Mouse (Mus musculus) ES-E14 (cell line): ENCODE data around the gene Nmt2. TPM values are rescaled to one million over a fixed set of nuclear protein-coding genes. Genes with fewer than 3 reads are reported as not detected.

Experiments used
- DNase-seq: peaks from one replicate; pipeline ENCODE4 v3.0.0-alpha.2; 2013; ENCODE audit warnings: low read depth, low spot score
- H3K27ac ChIP-seq: 2 replicates; pipeline ENCODE4 v1.5.1; 2012; ENCODE audit warnings: low read depth, mild to moderate bottlenecking, low read length, moderate library complexity, mixed read lengths; ENCODE audit not compliant: poor library complexity, insufficient read depth, severe bottlenecking
- H3K36me3 ChIP-seq: 2 replicates; pipeline ENCODE4 v1.6.1; 2012; ENCODE audit warnings: mild to moderate bottlenecking, low read length, moderate library complexity, mixed read lengths; ENCODE audit not compliant: control insufficient read depth, poor library complexity, insufficient read depth, severe bottlenecking
- H3K4me1 ChIP-seq, 2 experiments: fragments of 150-350 bp in 1 of 2; sonication (generic) in 1 of 2; 2 replicates each; pipeline ENCODE4 v1.6.1; 2012; ENCODE audit warnings: low read length in 2 of 2, mild to moderate bottlenecking in 1 of 2, mixed read lengths in 1 of 2; ENCODE audit not compliant: control insufficient read depth in 2 of 2, insufficient read depth in 2 of 2, poor library complexity in 1 of 2
- H3K4me3 ChIP-seq, 2 experiments: fragments of 150-350 bp in 1 of 2; sonication (generic) in 1 of 2; 2 replicates each; pipeline ENCODE4 v1.5.1; 2012; ENCODE audit warnings: low read length in 2 of 2, low read depth in 1 of 2, mild to moderate bottlenecking in 1 of 2, mixed read lengths in 1 of 2; ENCODE audit not compliant: insufficient read depth in 1 of 2, poor library complexity in 1 of 2, severe bottlenecking in 1 of 2
- H3K9ac ChIP-seq: 2 replicates; pipeline ENCODE4 v1.6.1; 2012; ENCODE audit warnings: low read depth, mild to moderate bottlenecking, low read length, mixed read lengths; ENCODE audit not compliant: poor library complexity, insufficient read depth, severe bottlenecking
- H3K9me3 ChIP-seq: fragments of 150-350 bp; sonication (generic); 2 replicates; pipeline ENCODE4 v1.6.1; 2012; ENCODE audit warnings: low read depth, mild to moderate bottlenecking, low read length; ENCODE audit not compliant: control insufficient read depth, insufficient read depth
- CHD2 ChIP-seq: IDR thresholded peaks from 2 replicates; pipeline ENCODE4 v1.6.1; 2014; ENCODE audit warnings: mild to moderate bottlenecking, low read depth, low read length, inconsistent platforms
- HCFC1 ChIP-seq: IDR thresholded peaks from 2 replicates; pipeline ENCODE4 v1.6.1; 2012; ENCODE audit warnings: low read length, inconsistent platforms, borderline replicate concordance; ENCODE audit not compliant: insufficient read depth
- MAFK ChIP-seq: IDR thresholded peaks from 2 replicates; pipeline ENCODE4 v1.6.1; 2014; ENCODE audit warnings: mild to moderate bottlenecking, low read depth, low read length, inconsistent platforms; ENCODE audit not compliant: insufficient read depth
- ZC3H11A ChIP-seq: IDR thresholded peaks from 2 replicates; pipeline ENCODE4 v1.6.1; 2012; ENCODE audit warnings: low read depth, mild to moderate bottlenecking, inconsistent platforms, low read length, borderline replicate concordance
- ZNF384 ChIP-seq: IDR thresholded peaks from 2 replicates; pipeline ENCODE4 v1.6.1; 2012; ENCODE audit warnings: low read depth, low read length, inconsistent platforms
- in situ Hi-C, 2 experiments: fragments of 600-800 bp; cut with MboI; formaldehyde crosslinking; loops; one replicate each; pipeline ENCODE4 v1.15.1; 2025; ENCODE audit warnings: low sequenced_read_pairs in 2 of 2, inconsistent platforms in 1 of 2; ENCODE audit not compliant: unreplicated experiment in 2 of 2
- total RNA-seq: library from RNA; depleted of rRNA; stranded (reverse); fragments of 300-350 nt; gene quantifications from 2 replicates; pipeline ENCODE4 v1.2.3, GENCODE M21; 2012

The Nmt2 gene
- total RNA-seq, 1 experiment, result 34.1 TPM

GRCm38 (mm10) chr2:3285709-3286108, 1.7 kb downstream of the Nmt2 start:
- H3K27ac ChIP-seq, result no peak overlapping the region
- TF ChIP-seq CHD2 (no peak), MAFK (no peak), ZNF384 (no peak), ZC3H11A (no peak), HCFC1 (no peak)
- DNase-seq, result no peak
- no peaks in the 10 kb centered on the region for H3K9me3 ChIP-seq
- no peaks in the 10 kb centered on the region; the same call in 1 of the 2 replicates for H3K36me3 ChIP-seq
- peaks cover 0 to 6% of the 10 kb centered on the region in 2 experiments; a peak in 3 of 4 replicates for H3K4me1 ChIP-seq
- H3K9ac ChIP-seq, result no peak overlapping the region
- peak overlapping the region in 1 of 2 experiments; percentile 77; a peak in 1 of 4 replicates for H3K4me3 ChIP-seq
- in situ Hi-C loops, result no loop called here

- Histone ChIP-seq H3K4me3 (no peak overlapping the region), H3K9ac (no peak overlapping the region), H3K9me3 (no peaks in the 10 kb centered on the region), H3K36me3 (no peaks in the 10 kb centered on the region; the same call in 1 of the 2 replicates), H3K27ac (no peak overlapping the region), H3K4me1 (peaks cover 0 to 6% of the 10 kb centered on the region in 2 experiments; a peak in 3 of 4 replicates)
- TF ChIP-seq ZC3H11A (no peak), CHD2 (no peak), HCFC1 (no peak), MAFK (no peak), ZNF384 (no peak)
- in situ Hi-C loops, result no loop called here
- DNase-seq, result no peak
Measured at GRCm38 (mm10) chr2:3286243-3286642, 2.2 kb downstream of the Nmt2 start.

DNA sequence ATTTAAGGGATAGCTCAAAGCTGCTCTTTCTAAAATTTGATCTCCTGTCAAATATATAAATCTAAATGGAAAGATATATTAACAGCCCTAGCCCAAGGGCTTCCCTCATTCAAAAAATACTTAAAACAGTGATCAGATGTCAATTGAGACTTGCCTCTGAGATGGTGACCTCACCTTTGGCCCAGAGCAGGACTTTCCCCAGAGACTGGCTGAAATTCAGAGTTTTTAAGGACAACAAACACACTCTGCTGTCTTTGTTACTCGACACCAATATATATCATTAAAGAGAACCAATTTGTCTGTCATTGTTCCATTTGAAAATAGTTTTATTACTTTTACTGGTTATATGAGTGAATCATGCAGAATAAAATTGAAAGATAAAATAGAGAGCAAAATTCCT, 5.6 kb downstream of the Nmt2 start:
- no peak overlapping the region for H3K4me3 ChIP-seq
- no peak overlapping the region for H3K9ac ChIP-seq
- TF ChIP-seq ZNF384 (no peak), ZC3H11A (no peak), HCFC1 (no peak), CHD2 (no peak), MAFK (no peak)
- no peaks in the 10 kb centered on the region for H3K9me3 ChIP-seq
- in situ Hi-C loops, result no loop called here
- no peak for DNase-seq
- no peak overlapping the region for H3K27ac ChIP-seq
- no peaks in the 10 kb centered on the region; a peak in 1 of 4 replicates for H3K4me1 ChIP-seq
- no peaks in the 10 kb centered on the region; the same call in 1 of the 2 replicates for H3K36me3 ChIP-seq

DNA sequence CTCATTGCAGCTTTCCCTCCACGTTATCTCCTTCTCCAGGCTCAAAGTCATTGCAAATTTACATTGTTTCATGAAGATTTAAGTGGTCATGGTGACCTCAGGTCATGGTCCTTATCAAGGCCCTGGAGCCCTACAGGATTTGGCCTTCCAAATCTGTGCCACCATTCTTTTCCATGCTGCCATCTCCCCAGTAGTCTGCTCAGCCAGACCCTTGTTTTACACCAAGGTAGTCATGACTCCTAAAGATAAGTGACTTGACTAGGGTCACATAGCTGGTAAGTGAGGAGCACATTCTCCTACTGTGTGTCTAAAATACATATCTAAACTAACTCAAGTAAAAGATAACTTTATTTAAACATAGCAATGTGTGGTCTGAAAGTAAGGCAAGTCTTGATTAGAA, 8.2 kb downstream of the Nmt2 start:
- Histone ChIP-seq H3K9ac (no peak overlapping the region), H3K9me3 (no peaks in the 10 kb centered on the region), H3K27ac (no peak overlapping the region), H3K4me1 (no peaks in the 10 kb centered on the region), H3K4me3 (no peak overlapping the region), H3K36me3 (no peaks in the 10 kb centered on the region; the same call in 1 of the 2 replicates)
- TF ChIP-seq HCFC1 (no peak), ZC3H11A (no peak), MAFK (no peak), CHD2 (no peak), ZNF384 (no peak)
- DNase-seq, result no peak
- in situ Hi-C loops, result no loop called here

- in situ Hi-C loops, result no loop called here
- TF ChIP-seq MAFK (no peak), HCFC1 (no peak), ZNF384 (no peak), ZC3H11A (no peak), CHD2 (no peak)
- no peaks in the 10 kb centered on the region for H3K4me1 ChIP-seq
- H3K36me3 ChIP-seq, result no peaks in the 10 kb centered on the region; the same call in 1 of the 2 replicates
- H3K4me3 ChIP-seq, result no peak overlapping the region
- H3K27ac ChIP-seq, result no peak overlapping the region
- no peak for DNase-seq
- no peaks in the 10 kb centered on the region for H3K9me3 ChIP-seq
- H3K9ac ChIP-seq, result no peak overlapping the region
Measured at GRCm38 (mm10) chr2:3295826-3296225, 11.8 kb downstream of the Nmt2 start.
